In the genomic region with DNA sequence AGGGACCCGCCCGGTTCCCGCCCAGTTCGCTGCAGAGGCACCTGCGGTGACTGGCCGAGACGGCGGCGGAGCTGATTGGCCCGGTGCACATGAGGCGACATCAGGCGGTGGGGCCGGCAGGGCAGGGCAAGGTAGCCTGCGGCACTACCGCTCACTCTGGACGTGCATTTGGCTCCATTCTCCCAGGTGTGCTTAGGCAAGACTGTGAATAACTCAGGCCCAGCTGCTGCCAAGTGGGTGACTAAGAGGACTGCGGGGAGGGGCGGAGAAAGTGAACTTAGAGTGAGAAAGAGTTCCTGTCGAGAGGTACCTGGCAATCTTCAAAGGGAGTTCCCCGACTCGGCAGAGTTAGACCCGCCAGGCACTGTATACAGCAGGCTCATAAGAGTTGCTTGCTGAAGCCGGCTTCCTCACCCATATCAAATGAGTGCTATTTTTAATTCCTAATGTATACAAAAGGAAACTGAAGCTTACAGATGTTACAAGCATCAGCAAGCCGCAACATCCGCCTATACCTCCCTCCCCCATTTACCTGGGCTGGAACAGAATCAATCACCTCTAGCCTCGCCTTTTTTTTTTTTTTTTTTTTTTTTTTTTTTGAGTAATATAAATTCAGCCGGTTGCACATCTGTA, we compare ENCODE assay signal across 8 mouse cellular contexts. TPM values are rescaled to one million over a fixed set of nuclear protein-coding genes. Genes with fewer than 3 reads are reported as not detected.
A peak's percentile ranks its signal among the peaks of the same experiment; 100 is the strongest.
DNase-seq lines count a peak whose midpoint lies in the region; ATAC-seq and TF ChIP-seq lines count a peak whose summit lies in the region.

No protein-coding gene starts in this region.

- H3K36me3 ChIP-seq in heart, adult 2 months (ENCODE audit: control insufficient read depth, insufficient read depth, low read length): no peaks in the 10 kb centered on the region
- no peaks in the 10 kb centered on the region for H3K36me3 ChIP-seq in liver, embryonic 13.5 days
- H3K36me3 ChIP-seq in splenic B cell, adult 2 months (ENCODE audit: control insufficient read depth, insufficient read depth, low read length, poor library complexity, severe bottlenecking): no peaks in the 10 kb centered on the region

- intact Hi-C loops in heart, adult 2 months (cut with DNase I): no loop called here

- peaks cover 2% of the 10 kb centered on the region; the same call in 1 of the 2 replicates for H3K4me1 ChIP-seq in heart, adult 2 months (ENCODE audit: control insufficient read depth, insufficient read depth, low read length)
- peaks cover 18% of the 10 kb centered on the region for H3K4me1 ChIP-seq in liver, embryonic 13.5 days (replicated peaks)

- DNase-seq in cerebellum, adult 11-12 months: peak; percentile 3
- no peak for DNase-seq in cerebellum, adult 9-10 months
- DNase-seq in embryo, embryonic 11 days: peak; percentile 78
- DNase-seq in heart, adult 2 months: peak; percentile 35 to 72
- DNase-seq in kidney, adult 11 months: peak; percentile 92
- DNase-seq in liver, embryonic 13.5 days: peak; percentile 41
- peak; percentile 86 for DNase-seq in naive thymus-derived CD4-positive, alpha-beta T cell, adult 2 months (ENCODE audit: low read depth)
- peak; percentile 93 for DNase-seq in splenic B cell, adult 2 months (ENCODE audit: low read depth, low spot score)

- peak; percentile 95 for ATAC-seq in liver, embryonic 13.5 days (ENCODE audit: low read depth)

- H3K27me3 ChIP-seq in heart, adult 2 months (ENCODE audit: control insufficient read depth, insufficient read depth, low read length): no peaks in the 10 kb centered on the region
- H3K27me3 ChIP-seq in liver, embryonic 13.5 days: peaks cover 7% of the 10 kb centered on the region
- no peaks in the 10 kb centered on the region; the same call in 1 of the 2 replicates for H3K27me3 ChIP-seq in splenic B cell, adult 2 months (ENCODE audit: control insufficient read depth, insufficient read depth, low read length, poor library complexity, severe bottlenecking)

- H3K79me2 ChIP-seq in heart, adult 2 months (replicated peaks; ENCODE audit: control insufficient read depth, insufficient read depth, low read length): no peaks in the 10 kb centered on the region

- H3K9me3 ChIP-seq in liver, embryonic 13.5 days (replicated peaks): no peaks in the 10 kb centered on the region

- no peak overlapping the region for H3K27ac ChIP-seq in heart, adult 2 months
- H3K27ac ChIP-seq in liver, embryonic 13.5 days: peak overlapping the region; percentile 48; the same call in 1 of the 2 replicates

- no peak for TF ChIP-seq POLR2A in heart, adult 2 months (IDR thresholded peaks at IDR 0.05; ENCODE audit: insufficient read depth, low read depth, low read length)

- TF ChIP-seq CTCF in heart, adult 2 months (IDR thresholded peaks at IDR 0.05): no peak

- peak overlapping the region; percentile 30 for H3K4me3 ChIP-seq in heart, adult 2 months
- peak overlapping the region; percentile 44 for H3K4me3 ChIP-seq in liver, embryonic 13.5 days (replicated peaks)

- peak overlapping the region; percentile 67 for H3K4me2 ChIP-seq in liver, embryonic 13.5 days

- TF ChIP-seq EP300 in heart, adult 2 months (IDR thresholded peaks at IDR 0.05; ENCODE audit: insufficient read depth, low read depth, low read length): no peak

- H3K9ac ChIP-seq in heart, adult 2 months (ENCODE audit: low read depth, low read length): no peak overlapping the region
- H3K9ac ChIP-seq in liver, embryonic 13.5 days: peak overlapping the region; percentile 20

- WGBS in heart, adult 2 months: 6% methylated on average over 27 of the region's 27 CpGs
- 2% methylated on average over 27 of the region's 27 CpGs for WGBS in liver, embryonic 13.5 days (ENCODE audit: insufficient replicate concordance)

RNA-seq across cellular contexts. Expression of a gene that starts 33.4 kb away (rescaled TPM):
- total RNA-seq in heart, adult 2 months (2021): not detected
- 0.16 and 0.44 TPM in 2 replicates for polyA plus RNA-seq in heart, adult 2 months (2012; rRNA removed)
- 0.08 TPM in 1 of 2 replicates, not detected in the other for polyA plus RNA-seq in liver, embryonic 13.5 days (2015; fragmentation: Nextera tagmentation; extraction: Ambion mirVana)

RNA-seq across cellular contexts. Expression of a gene that starts 35.3 kb away (rescaled TPM):
- 1 to 10 TPM; 6.4 to 8.6 TPM for total RNA-seq in heart, adult 2 months (2021)
- polyA plus RNA-seq in heart, adult 2 months (2012; rRNA removed): 0.45 and 0.76 TPM in 2 replicates
- 0.23 and 0.31 TPM in 2 replicates for polyA plus RNA-seq in liver, embryonic 13.5 days (2015; fragmentation: Nextera tagmentation; extraction: Ambion mirVana)
